7 mouse cellular contexts compared by ENCODE assay signal in genomic region chr13:29857436-29857835, GRCm38 (mm10). TPM values are rescaled to one million over a fixed set of nuclear protein-coding genes. Genes with fewer than 3 reads are reported as not detected.
DNase-seq lines count a peak whose midpoint lies in the region; ATAC-seq and TF ChIP-seq lines count a peak whose summit lies in the region.

No protein-coding gene starts in this region.

- H3K27ac ChIP-seq in brown adipose tissue, adult 24 weeks (replicated peaks; ENCODE audit: low read depth, low read length): no peak overlapping the region; the same call in 1 of the 2 replicates
- no peak overlapping the region for H3K27ac ChIP-seq in intestine, embryonic 16.5 days (ENCODE audit: low read length)
- no peak overlapping the region for H3K27ac ChIP-seq in liver, postnatal 0 days (ENCODE audit: low read depth)

- TF ChIP-seq EP300 in liver, postnatal 0 days (IDR thresholded peaks at IDR 0.05; ENCODE audit: low read depth): no peak

- no peak overlapping the region for H3K9ac ChIP-seq in intestine, embryonic 16.5 days (ENCODE audit: low read depth, low read length)
- no peak overlapping the region for H3K9ac ChIP-seq in liver, postnatal 0 days (replicated peaks)

- H3K36me3 ChIP-seq in intestine, embryonic 16.5 days (ENCODE audit: control insufficient read depth, insufficient read depth, low read length): no peaks in the 10 kb centered on the region
- H3K36me3 ChIP-seq in liver, postnatal 0 days (replicated peaks; ENCODE audit: insufficient read depth, low read length): no peaks in the 10 kb centered on the region

- peak; percentile 72 for TF ChIP-seq CTCF in liver, postnatal 0 days (IDR thresholded peaks at IDR 0.05; ENCODE audit: low read depth)

- H3K4me3 ChIP-seq in brown adipose tissue, adult 24 weeks (ENCODE audit: insufficient read depth, low read depth, low read length): 0 out of 2 replicates have a peak overlapping the region, but pooled peaks have one; percentile 27
- H3K4me3 ChIP-seq in intestine, embryonic 16.5 days (ENCODE audit: low read length): no peak overlapping the region
- no peak overlapping the region for H3K4me3 ChIP-seq in liver, postnatal 0 days (ENCODE audit: low read depth, low read length)

- H3K27me3 ChIP-seq in intestine, embryonic 16.5 days (replicated peaks; ENCODE audit: control insufficient read depth, insufficient read depth, low read length): no peaks in the 10 kb centered on the region
- no peaks in the 10 kb centered on the region for H3K27me3 ChIP-seq in liver, postnatal 0 days (ENCODE audit: insufficient read depth, low read length)

- ATAC-seq in intestine, embryonic 16.5 days: peak; percentile 21; the same call in 1 of the 2 replicates
- peak; percentile 53; the same call in 1 of the 2 replicates for ATAC-seq in liver, postnatal 0 days

- no peaks in the 10 kb centered on the region for H3K9me3 ChIP-seq in intestine, embryonic 16.5 days (ENCODE audit: control insufficient read depth, low read length)
- no peaks in the 10 kb centered on the region for H3K9me3 ChIP-seq in liver, postnatal 0 days (ENCODE audit: low read length)

- DNase-seq in thymus, postnatal 0 days (ENCODE audit: low spot score): peak; percentile 43
- no peak for DNase-seq in thymus, postnatal 4 days
- DNase-seq in forelimb bud, embryonic 11.5 days (ENCODE audit: low read depth, low spot score): peak; percentile 59
- DNase-seq in liver, postnatal 0 days: peak; percentile 13
- peak; percentile 74 for DNase-seq in retina, postnatal 1 day

- no peaks in the 10 kb centered on the region for H3K4me1 ChIP-seq in brown adipose tissue, adult 24 weeks (ENCODE audit: control insufficient read depth, insufficient read depth, insufficient read length, low read length)
- peaks cover 3% of the 10 kb centered on the region; the same call in 1 of the 2 replicates for H3K4me1 ChIP-seq in intestine, embryonic 16.5 days (ENCODE audit: control insufficient read depth, insufficient read depth, low read length)
- no peaks in the 10 kb centered on the region for H3K4me1 ChIP-seq in liver, postnatal 0 days (ENCODE audit: insufficient read depth)

- 17% methylated on average over 4 of the region's 4 CpGs for WGBS in intestine, embryonic 16.5 days
- 21% methylated on average over 4 of the region's 4 CpGs for WGBS in liver, postnatal 0 days (ENCODE audit: insufficient replicate concordance)

- no peak overlapping the region for H3K4me2 ChIP-seq in intestine, embryonic 16.5 days (ENCODE audit: low read depth, low read length)
- H3K4me2 ChIP-seq in liver, postnatal 0 days (ENCODE audit: low read depth, low read length): no peak overlapping the region

RNA-seq across cellular contexts. Expression of gene Cdkal1, which starts 2.0 kb away (rescaled TPM):
- 31.5 and 31.9 TPM in 2 replicates for polyA plus RNA-seq in thymus, postnatal 0 days (2015; fragmentation: Nextera tagmentation; extraction: Ambion mirVana)
- polyA plus RNA-seq in brown adipose tissue, adult 24 weeks (2012; ENCODE audit: insufficient read depth, insufficient read length, missing spikeins): 9.5 and 14.5 TPM in 2 replicates
- polyA plus RNA-seq in intestine, embryonic 16.5 days (2015; fragmentation: Nextera tagmentation; extraction: Ambion mirVana): 23.4 and 25.0 TPM in 2 replicates
- 6.4 and 8.7 TPM in 2 replicates for polyA plus RNA-seq in liver, postnatal 0 days (2015; fragmentation: Nextera tagmentation; extraction: Ambion mirVana)
